Mouse (Mus musculus) megakaryocyte, embryonic 14.5 days (primary cell): ENCODE data around the gene Aggf1. TPM values are rescaled to one million over a fixed set of nuclear protein-coding genes. Genes with fewer than 3 reads are reported as not detected.
A peak's percentile ranks its signal among the peaks of the same experiment; 100 is the strongest.
"Not testable (repeated sequence)": the region's sequence is repeated elsewhere in the genome, so short reads cannot be mapped to it uniquely, and the experiment has no call there.

Experiments
- H3K27me3 ChIP-seq: replicated peaks from 2 replicates; pipeline ENCODE3; 2012; ENCODE audit warnings: inconsistent platforms
- H3K36me3 ChIP-seq: replicated peaks from 2 replicates; pipeline ENCODE3; 2012; ENCODE audit warnings: low read length, inconsistent platforms, mixed read lengths
- H3K4me1 ChIP-seq: 2 replicates; pipeline ENCODE4 v1.6.1; 2012; ENCODE audit warnings: inconsistent platforms
- H3K4me3 ChIP-seq: replicated peaks from 2 replicates; pipeline ENCODE3; 2012; ENCODE audit warnings: moderate library complexity, mild to moderate bottlenecking, inconsistent platforms
- H3K9me3 ChIP-seq: 2 replicates; pipeline ENCODE4 v1.6.1; 2012; ENCODE audit warnings: inconsistent platforms
- FLI1 ChIP-seq: IDR thresholded peaks from 2 replicates; pipeline ENCODE4 v1.6.1; 2012; ENCODE audit warnings: low read length, inconsistent platforms, mixed read lengths
- GATA1 ChIP-seq: IDR thresholded peaks from 3 replicates; pipeline ENCODE4 v1.6.1; 2012; ENCODE audit warnings: mixed read lengths, low read length, inconsistent platforms, borderline replicate concordance
- polyA plus RNA-seq: library from polyadenylated mRNA; stranded (reverse); fragments of >175 nt; gene quantifications from 2 replicates; pipeline ENCODE4 v1.2.3, GENCODE M21; 2012; ENCODE audit warnings: low replicate concordance; ENCODE audit not compliant: insufficient read depth

The Aggf1 gene
- polyA plus RNA-seq, 1 experiment = 10.7 TPM

DNA sequence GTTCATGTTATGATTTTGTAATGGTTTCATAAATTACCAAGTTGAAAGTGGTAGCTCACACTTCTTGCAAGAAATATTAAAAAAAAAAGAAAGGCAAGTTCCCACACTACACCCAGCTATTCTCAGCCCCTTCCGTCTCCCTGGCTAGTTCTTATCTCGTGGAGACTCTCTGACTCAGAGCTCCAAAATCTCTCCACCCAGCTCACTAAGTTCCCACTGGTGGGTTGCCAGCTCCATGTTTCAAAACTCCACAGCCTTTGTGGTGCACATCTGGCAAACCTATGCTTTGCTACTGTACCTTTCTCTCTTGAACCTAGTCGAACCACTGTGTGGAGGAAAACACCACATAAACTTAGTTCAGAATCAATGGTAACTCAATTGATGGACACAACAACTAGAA lies 3.5 kb upstream of the Aggf1 start:
- no peaks in the 10 kb centered on the region for H3K36me3 ChIP-seq
- no peaks in the 10 kb centered on the region for H3K9me3 ChIP-seq
- H3K4me3 ChIP-seq = no peak overlapping the region
- TF ChIP-seq GATA1 (no peak), FLI1 (no peak)
- H3K27me3 ChIP-seq = no peaks in the 10 kb centered on the region
- peaks cover 25% of the 10 kb centered on the region for H3K4me1 ChIP-seq

- H3K36me3 ChIP-seq, H3K27me3 ChIP-seq, H3K9me3 ChIP-seq, H3K4me3 ChIP-seq: not testable (repeated sequence)
- H3K4me1 ChIP-seq = peaks cover 28% of the 10 kb centered on the region
Observed at GRCm38 (mm10) chr13:95376689-95377289, 1.6 kb upstream of the Aggf1 start.

- no peaks in the 10 kb centered on the region for H3K27me3 ChIP-seq
- TF ChIP-seq FLI1 (no peak), GATA1 (no peak)
- H3K4me3 ChIP-seq = peak overlapping the region; percentile 99
- H3K36me3 ChIP-seq = peaks cover 15% of the 10 kb centered on the region
- no peaks in the 10 kb centered on the region for H3K9me3 ChIP-seq
- peaks cover 26% of the 10 kb centered on the region for H3K4me1 ChIP-seq
Observed at GRCm38 (mm10) chr13:95375554-95375914, 382 bp upstream of the Aggf1 start.

DNA sequence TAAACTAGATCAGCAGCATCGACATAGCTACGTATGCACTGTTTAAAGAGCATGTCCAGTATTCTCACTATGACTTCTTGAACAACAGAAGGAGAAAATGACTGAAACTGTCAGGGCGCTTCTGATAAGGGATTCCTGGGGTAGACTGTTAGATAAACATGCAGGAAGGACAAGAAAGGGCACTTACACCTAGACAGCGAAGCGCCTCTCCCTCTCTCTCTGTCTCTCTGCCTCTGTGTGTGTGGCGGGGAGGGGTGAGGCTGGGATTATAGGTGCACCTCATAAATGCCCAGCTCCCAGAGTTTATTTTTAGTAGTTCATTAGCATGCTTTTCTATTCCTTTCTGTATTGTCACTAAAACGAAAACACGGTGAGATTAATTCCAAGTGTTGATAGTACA lies 8.8 kb downstream of the Aggf1 start:
- H3K27me3 ChIP-seq = no peaks in the 10 kb centered on the region
- TF ChIP-seq GATA1 (no peak), FLI1 (no peak)
- no peak overlapping the region for H3K4me3 ChIP-seq
- peaks cover 98% of the 10 kb centered on the region for H3K36me3 ChIP-seq
- H3K9me3 ChIP-seq = no peaks in the 10 kb centered on the region
- H3K4me1 ChIP-seq = no peaks in the 10 kb centered on the region; the same call in 1 of the 2 replicates

GRCm38 (mm10) chr13:95363440-95363839 lies 11.7 kb downstream of the Aggf1 start:
- Histone ChIP-seq H3K4me3 (no peak overlapping the region), H3K9me3 (no peaks in the 10 kb centered on the region), H3K4me1 (peaks cover 11% of the 10 kb centered on the region), H3K27me3 (no peaks in the 10 kb centered on the region), H3K36me3 (peaks cover 97% of the 10 kb centered on the region)
- TF ChIP-seq FLI1 = no peak
- TF ChIP-seq GATA1 = no peak

- TF ChIP-seq FLI1 = no peak
- no peak for TF ChIP-seq GATA1
- peaks cover 19% of the 10 kb centered on the region for H3K4me1 ChIP-seq
- H3K36me3 ChIP-seq = peaks cover 99% of the 10 kb centered on the region
- H3K4me3 ChIP-seq = no peak overlapping the region
- H3K9me3 ChIP-seq = no peaks in the 10 kb centered on the region
- H3K27me3 ChIP-seq = no peaks in the 10 kb centered on the region
Observed at GRCm38 (mm10) chr13:95358223-95358622, 16.9 kb downstream of the Aggf1 start.

GRCm38 (mm10) chr13:95348476-95348875 lies 26.7 kb downstream of the Aggf1 start:
- Histone ChIP-seq H3K27me3 (peaks cover 7% of the 10 kb centered on the region), H3K36me3 (peaks cover 48% of the 10 kb centered on the region)

GRCm38 (mm10) chr13:95347018-95347696 lies 28.0 kb downstream of the Aggf1 start:
- Histone ChIP-seq H3K9me3 (no peaks in the 10 kb centered on the region), H3K4me1 (peaks cover 28% of the 10 kb centered on the region)

More at GRCm38 (mm10) chr13:95348476-95348875, 26.7 kb downstream of the Aggf1 start:
- TF ChIP-seq GATA1 (no peak), FLI1 (no peak)
- no peaks in the 10 kb centered on the region for H3K9me3 ChIP-seq
- peaks cover 25% of the 10 kb centered on the region for H3K4me1 ChIP-seq
- no peak overlapping the region for H3K4me3 ChIP-seq

DNA sequence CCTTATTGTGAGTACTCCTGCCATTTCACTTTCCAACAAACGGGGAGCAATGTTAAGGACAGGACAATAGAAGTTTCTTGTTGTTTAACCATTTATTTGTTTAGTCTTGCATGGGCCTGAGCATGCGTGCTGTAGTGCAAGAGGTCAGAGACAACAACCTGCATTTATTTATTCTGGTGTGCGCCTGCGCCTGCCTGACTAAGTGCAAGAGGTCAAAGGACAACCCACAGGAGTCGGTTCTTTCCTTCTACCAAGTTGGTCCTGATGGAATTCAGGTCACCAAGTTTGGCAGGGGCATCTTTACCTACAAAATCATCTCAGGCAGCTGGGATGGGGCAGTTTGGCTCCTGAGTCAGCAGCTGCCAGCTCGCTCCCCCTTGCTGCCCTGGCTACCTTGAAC lies 29.3 kb downstream of the Aggf1 start:
- Histone ChIP-seq H3K36me3 (peaks cover 22% of the 10 kb centered on the region), H3K4me3 (no peak overlapping the region), H3K4me1 (peaks cover 28% of the 10 kb centered on the region), H3K9me3 (no peaks in the 10 kb centered on the region), H3K27me3 (peaks cover 8% of the 10 kb centered on the region)
- TF ChIP-seq GATA1 = no peak
- no peak for TF ChIP-seq FLI1

More at GRCm38 (mm10) chr13:95347018-95347696, 28.0 kb downstream of the Aggf1 start:
- peak overlapping the region; percentile 53 for H3K4me3 ChIP-seq
- H3K36me3 ChIP-seq = peaks cover 35% of the 10 kb centered on the region
- no peak for TF ChIP-seq FLI1
- no peak for TF ChIP-seq GATA1
- peaks cover 7% of the 10 kb centered on the region for H3K27me3 ChIP-seq

DNA sequence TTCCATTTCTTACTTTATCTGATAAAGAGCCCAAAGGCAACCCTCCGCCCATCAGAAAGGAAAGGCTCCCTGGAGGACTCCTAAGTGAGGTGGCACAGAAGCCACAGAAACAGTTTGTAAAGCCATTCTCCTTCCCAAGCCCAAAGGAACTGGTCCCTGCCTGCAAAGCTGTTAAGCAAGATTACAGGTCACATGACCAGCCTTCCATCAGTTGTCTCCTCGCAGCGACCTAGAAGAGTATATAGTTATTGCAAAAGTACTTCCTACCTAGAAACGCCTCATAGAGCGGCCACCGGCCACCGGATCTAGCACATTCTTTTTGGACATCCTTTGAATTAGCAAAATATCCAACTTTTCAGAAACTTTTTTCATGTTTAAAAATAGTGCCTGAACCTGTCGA lies 31.7 kb downstream of the Aggf1 start:
- Histone ChIP-seq H3K36me3 (peaks cover 12% of the 10 kb centered on the region), H3K4me1 (peaks cover 25% of the 10 kb centered on the region), H3K4me3 (no peak overlapping the region), H3K9me3 (no peaks in the 10 kb centered on the region), H3K27me3 (peaks cover 8% of the 10 kb centered on the region)
- no peak for TF ChIP-seq FLI1
- TF ChIP-seq GATA1 = no peak

DNA sequence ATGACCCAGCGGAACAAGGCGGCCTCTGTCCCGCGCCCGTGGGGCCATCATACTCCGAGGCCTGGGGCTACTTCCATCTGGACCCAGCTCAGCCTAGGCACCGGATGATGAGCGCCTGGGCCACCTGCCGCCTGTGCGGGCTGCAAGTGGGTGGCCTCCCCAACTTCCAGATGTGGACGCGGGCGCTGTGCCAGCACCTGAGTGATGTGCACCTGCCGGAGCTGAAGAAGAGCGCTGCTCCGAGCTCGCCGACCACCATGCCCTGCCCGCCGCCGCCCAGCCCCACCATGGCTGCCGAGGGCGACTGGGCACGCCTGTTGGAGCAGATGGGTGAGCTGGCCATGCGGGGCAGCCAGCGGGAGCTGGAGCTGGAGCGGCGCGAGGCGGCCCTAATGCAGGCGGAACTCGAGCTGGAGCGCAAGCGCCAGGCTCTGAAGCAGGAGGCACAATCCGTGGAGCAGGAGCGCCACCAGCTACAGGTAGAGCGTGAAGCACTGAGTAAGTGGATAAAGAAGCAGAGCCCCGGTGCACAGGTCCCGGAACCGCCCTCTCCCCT lies 39.0 kb downstream of the Aggf1 start:
- no peak overlapping the region for H3K4me3 ChIP-seq
- H3K36me3 ChIP-seq = peaks cover 30% of the 10 kb centered on the region
- H3K4me1 ChIP-seq = peaks cover 6% of the 10 kb centered on the region
- no peak for TF ChIP-seq GATA1
- H3K9me3 ChIP-seq = 0 out of 2 replicates have a peak, but pooled peaks cover 5% of the 10 kb centered on the region
- H3K27me3 ChIP-seq = peaks cover 2% of the 10 kb centered on the region
